Mouse (Mus musculus) cerebellum, adult 2 months (tissue): ENCODE measurements around the gene Tulp1.

Source experiments
- CTCF ChIP-seq: fragments of 200-500 bp; IDR thresholded peaks from 2 replicates; pipeline ENCODE4 v1.5.1; 2011; ENCODE audit warnings: low read depth, mild to moderate bottlenecking, control low read depth, low read length, moderate library complexity, borderline replicate concordance; ENCODE audit not compliant: insufficient read depth
- POLR2A ChIP-seq: fragments of 200-500 bp; IDR thresholded peaks from 2 replicates; pipeline ENCODE4 v1.6.1; 2011; ENCODE audit warnings: low read length, control low read depth, borderline replicate concordance; ENCODE audit not compliant: insufficient read depth

GRCm38 (mm10) chr17:28371941-28372340 is 6.9 kb upstream of the Tulp1 start:
- TF ChIP-seq CTCF (no peak), POLR2A (no peak)
